Mouse (Mus musculus): ENCODE measurements around the gene Tubgcp3. TPM values are rescaled to one million over a fixed set of nuclear protein-coding genes. Genes with fewer than 3 reads are reported as not detected.

The Tubgcp3 gene
- total RNA-seq, 1 experiment from 2014 or later = 49.9 TPM

- peak; percentile 66; the same call in 1 of the 2 replicates for ATAC-seq (replicated peaks; ENCODE audit: low read depth, poor library complexity, severe bottlenecking)
Measured at GRCm38 (mm10) chr8:12564307-12564706, 107.7 kb downstream of the Tubgcp3 start.

Other genes with a start within 250 kb of the Tubgcp3 start
- gene Spaca7, start 99.2 kb downstream of the Tubgcp3 start, total RNA-seq (2017) = not detected in 2 replicates
- 6.8 and 9.4 TPM in 2 replicates for gene Atp11a, start 84.8 kb upstream of the Tubgcp3 start, total RNA-seq (2017)
- 4.3 and 7.9 TPM in 2 replicates for gene Mcf2l, start 201.6 kb upstream of the Tubgcp3 start, total RNA-seq (2017)